Mouse (Mus musculus) small intestine, adult 2 months (tissue): ENCODE measurements at regions not wholly inside any gene's neighbourhood (a gene's known extent, or its start where the extent isn't known, plus 50 kb on each side); places are given as distances from the start of the nearest gene placed in this dataset.

ENCODE experiments used
- CTCF ChIP-seq: fragments of 200-500 bp; IDR thresholded peaks from 2 replicates; pipeline ENCODE4 v1.5.1; 2012; ENCODE audit warnings: low read depth, mild to moderate bottlenecking, control low read depth, inconsistent platforms, low read length, moderate library complexity, mixed read lengths; ENCODE audit not compliant: insufficient replicate concordance, insufficient read length; ENCODE audit errors: extremely low read depth
- POLR2A ChIP-seq: fragments of 200-500 bp; IDR thresholded peaks from 2 replicates; pipeline ENCODE4 v1.6.1; 2012; ENCODE audit warnings: low read depth, mild to moderate bottlenecking, control low read depth, inconsistent platforms, low read length, moderate library complexity

GRCm38 (mm10) chr9:104482440-104482839, 64.6 kb upstream of the Cpne4 start:
- TF ChIP-seq CTCF (no peak), POLR2A (no peak)
